Mouse (Mus musculus): ENCODE measurements around the gene Bcl2l15. TPM values are rescaled to one million over a fixed set of nuclear protein-coding genes. Genes with fewer than 3 reads are reported as not detected.
"Not testable (repeated sequence)": the region's sequence is repeated elsewhere in the genome, so short reads cannot be mapped to it uniquely, and the experiment has no call there.

The Bcl2l15 gene
- not detected for total RNA-seq (2021)
- long read RNA-seq, experiment 1 = 0 reads
- long read RNA-seq, experiment 2 = 0 reads

DNA sequence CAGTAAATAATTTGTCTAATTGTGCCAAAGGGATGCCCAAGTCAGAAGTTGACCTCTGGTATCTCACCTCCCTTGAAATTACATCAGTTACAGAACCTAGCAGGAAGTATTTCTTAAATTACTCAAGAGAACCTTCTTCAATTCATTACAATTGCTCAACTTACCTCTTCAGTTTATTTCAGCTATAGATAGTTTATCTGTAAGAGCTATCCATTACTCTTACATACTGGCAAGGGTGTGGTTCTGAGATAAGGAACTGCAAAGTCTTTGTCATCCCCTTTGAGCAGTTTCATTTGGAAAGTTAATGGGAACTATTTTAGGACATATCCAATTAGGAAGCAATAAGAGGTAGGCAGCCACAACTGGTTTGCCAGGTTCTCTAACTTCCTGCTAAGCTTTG, at the start of gene Bcl2l15:
TSS of gene Bcl2l15 (plus strand) at position 176 of the 400 bp plus-strand sequence.
- DNase-seq (ENCODE audit: low spot score in 2 of 2) = no peak

GRCm38 (mm10) chr3:103782844-103783609, 49.4 kb upstream of the Bcl2l15 start:
- DNase-seq (ENCODE audit: low spot score in 2 of 2) = no peak

GRCm38 (mm10) chr3:103787225-103787624, 45.2 kb upstream of the Bcl2l15 start:
- DNase-seq (ENCODE audit: low spot score in 2 of 2) = no peak

GRCm38 (mm10) chr3:103789096-103789495, 43.3 kb upstream of the Bcl2l15 start:
- DNase-seq (ENCODE audit: low spot score in 2 of 2) = no peak

- peak in 1 of 2 experiments; percentile 31 for DNase-seq (ENCODE audit: low spot score in 2 of 2)
These were observed 42.5 kb upstream of the Bcl2l15 start for GRCm38 (mm10) chr3:103789891-103790345.

GRCm38 (mm10) chr3:103790346-103791145, 41.9 kb upstream of the Bcl2l15 start:
- no peak for DNase-seq (ENCODE audit: low spot score in 2 of 2)

GRCm38 (mm10) chr3:103791230-103792110, 40.9 kb upstream of the Bcl2l15 start, which contains the start of gene Hipk1:
TSS of gene Hipk1 (minus strand) at chr3:103791563.
- peak; percentile 91 for DNase-seq (ENCODE audit: low spot score in 2 of 2)

- DNase-seq (ENCODE audit: low spot score in 2 of 2) = not testable (repeated sequence)
These were observed 40.3 kb upstream of the Bcl2l15 start for GRCm38 (mm10) chr3:103792111-103792406.

GRCm38 (mm10) chr3:103792566-103792965, 39.8 kb upstream of the Bcl2l15 start:
- no peak for DNase-seq (ENCODE audit: low spot score in 2 of 2)

GRCm38 (mm10) chr3:103796389-103796788, 36.0 kb upstream of the Bcl2l15 start:
- DNase-seq (ENCODE audit: low spot score in 2 of 2) = no peak

GRCm38 (mm10) chr3:103799507-103799906, 32.9 kb upstream of the Bcl2l15 start:
- DNase-seq (ENCODE audit: low spot score in 2 of 2) = no peak

DNA sequence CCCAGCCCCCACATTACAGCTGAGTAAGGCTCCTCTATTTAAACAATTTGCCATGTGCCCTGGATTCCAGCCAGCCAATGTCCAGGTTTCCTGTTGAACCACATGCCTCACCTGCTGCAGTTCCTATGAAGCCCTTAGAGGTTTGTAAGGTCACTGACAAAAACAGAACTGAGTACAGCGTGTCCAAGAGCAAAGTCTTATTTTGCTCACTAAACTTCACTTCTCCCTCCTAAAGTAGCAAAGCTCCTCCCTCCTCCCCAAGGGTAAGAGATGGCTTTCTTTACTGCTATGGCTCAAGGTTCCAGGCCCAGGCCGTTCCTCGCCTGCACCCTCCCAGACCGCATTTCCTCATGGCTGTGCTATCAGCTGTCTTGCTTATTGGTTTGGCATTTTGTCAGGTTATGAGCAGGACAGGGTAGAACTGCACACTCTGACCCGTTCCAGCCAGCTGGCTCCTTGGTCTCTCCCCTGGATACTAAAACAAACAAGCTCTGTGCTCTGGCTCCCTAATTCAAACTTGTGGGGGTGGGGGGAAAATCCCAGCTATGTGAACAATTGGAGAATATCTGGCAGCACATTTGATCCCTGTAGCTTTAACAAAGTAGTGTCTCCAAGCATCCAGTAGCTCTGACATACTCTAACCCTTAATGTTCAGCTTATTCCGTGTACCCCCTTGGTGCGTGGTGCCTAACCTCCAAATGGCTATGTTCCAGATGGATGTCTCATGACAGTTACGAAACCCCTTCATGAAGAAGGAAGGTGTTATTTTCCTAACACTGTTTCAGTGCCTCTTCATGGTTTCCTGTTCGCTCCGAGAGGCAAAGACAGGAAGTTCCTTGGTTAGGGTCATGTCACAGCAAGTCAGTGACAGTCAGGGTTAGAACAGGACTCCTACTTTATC, 30.5 kb upstream of the Bcl2l15 start:
- DNase-seq (ENCODE audit: low spot score in 2 of 2) = peak; percentile 49 to 52

GRCm38 (mm10) chr3:103802861-103803260, 29.5 kb upstream of the Bcl2l15 start:
- no peak for DNase-seq (ENCODE audit: low spot score in 2 of 2)

DNA sequence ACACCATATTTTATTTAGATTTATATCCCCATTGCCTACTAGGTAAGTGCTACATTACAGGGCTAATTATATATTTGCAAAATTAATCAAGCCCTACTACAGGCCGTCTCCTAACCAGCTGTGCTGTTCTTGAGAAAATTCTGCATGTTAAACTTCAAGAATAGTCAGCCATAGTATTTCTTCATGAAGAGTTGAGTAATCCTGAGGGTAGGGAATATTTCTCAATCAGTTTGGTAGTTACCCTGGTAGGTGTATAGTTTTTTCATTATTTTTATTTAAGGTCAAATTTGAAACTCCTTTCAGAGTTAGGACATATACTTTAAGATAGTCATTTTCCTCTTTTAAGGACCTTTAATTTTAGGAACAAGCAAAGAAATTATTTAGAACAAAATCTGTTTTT, 26.7 kb upstream of the Bcl2l15 start:
- no peak for DNase-seq (ENCODE audit: low spot score in 2 of 2)

DNA sequence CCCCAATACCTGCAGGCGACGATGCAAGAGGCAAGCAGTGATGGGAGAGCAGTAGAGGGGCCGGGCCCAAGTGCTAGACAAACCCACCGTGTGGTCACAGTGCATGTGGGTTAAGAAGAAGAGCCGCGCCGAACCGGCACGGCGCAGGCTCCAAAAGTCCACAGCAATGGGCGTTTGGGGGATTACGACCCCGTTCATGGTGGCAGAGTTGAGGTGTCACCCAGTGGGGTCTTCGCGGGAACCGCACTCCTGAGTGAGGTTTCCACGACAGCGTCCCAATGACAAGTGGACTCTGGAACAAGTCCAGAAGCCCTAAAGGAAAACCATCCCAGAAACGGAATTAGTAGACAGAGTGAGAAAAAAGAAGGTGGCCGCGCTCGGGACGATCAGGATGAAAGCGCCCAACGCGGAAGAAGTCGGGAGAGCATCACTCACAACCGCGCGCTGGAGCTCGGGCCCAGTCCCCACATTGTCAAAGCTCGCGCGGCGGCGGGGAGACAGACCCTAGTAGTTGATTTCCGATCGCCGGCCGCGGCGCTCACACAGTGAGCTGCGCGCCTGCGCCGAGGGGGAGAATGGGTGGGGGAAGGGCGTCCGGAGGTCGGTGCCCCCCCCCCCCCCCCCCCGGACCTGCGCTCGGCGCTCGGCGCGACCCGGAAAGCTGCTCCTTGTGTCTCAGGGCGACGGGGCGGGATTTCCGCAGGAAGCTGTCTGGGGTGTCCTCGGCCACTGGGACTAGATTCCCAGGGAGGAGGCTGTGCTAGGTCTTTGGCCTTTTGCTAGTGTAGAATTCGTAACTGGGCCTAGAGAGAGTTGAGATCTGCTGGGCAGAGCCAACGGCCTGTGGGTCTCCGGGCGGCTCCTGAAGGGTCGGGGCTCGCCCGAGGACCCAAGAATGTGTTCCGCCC, 23.3 kb upstream of the Bcl2l15 start, which contains the start of the genes Dclre1b, Ap4b1 and Gm43064:
TSS of gene Dclre1b (minus strand) at position 554 of the 908 bp plus-strand sequence.
TSS of gene Ap4b1 (plus strand) at position 630 of the 908 bp plus-strand sequence.
TSS of gene Gm43064 (plus strand) at position 683 of the 908 bp plus-strand sequence.
- DNase-seq (ENCODE audit: low spot score in 2 of 2) = peak; percentile 88 to 90

DNA sequence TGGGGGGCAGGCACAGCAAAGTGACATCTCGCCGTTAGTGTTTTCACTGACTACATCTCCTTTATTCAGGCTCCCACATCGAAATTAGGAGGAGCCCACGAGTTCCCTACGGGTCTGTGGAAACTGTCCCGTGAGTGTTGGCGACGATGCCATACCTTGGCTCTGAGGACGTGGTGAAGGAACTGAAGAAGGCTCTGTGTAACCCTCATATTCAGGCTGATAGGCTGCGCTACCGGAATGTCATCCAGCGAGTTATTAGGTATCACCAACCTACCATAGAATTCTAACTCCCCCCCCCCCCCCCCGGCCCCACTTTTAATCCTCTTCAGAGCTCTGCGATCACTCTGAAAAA, 22.6 kb upstream of the Bcl2l15 start:
- no peak for DNase-seq (ENCODE audit: low spot score in 2 of 2)

DNA sequence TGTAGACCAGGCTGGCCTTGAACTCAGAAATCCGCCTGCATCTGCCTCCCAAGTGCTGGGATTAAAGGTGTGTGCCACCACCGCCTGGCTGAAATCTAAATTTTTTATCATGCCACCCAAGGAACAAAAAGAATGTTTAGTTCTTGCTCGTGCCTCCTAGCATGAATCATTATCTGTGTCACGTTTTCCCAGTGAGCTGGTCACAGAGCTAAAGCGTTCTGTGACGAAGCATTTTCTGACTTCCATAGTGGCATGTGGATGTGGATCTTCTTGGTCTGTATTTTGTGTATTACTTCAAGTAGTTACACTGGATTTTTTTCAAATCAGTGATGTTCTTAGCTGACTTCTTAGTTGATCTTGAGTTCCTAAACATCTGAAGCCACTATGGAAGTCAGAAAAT, 21.4 kb upstream of the Bcl2l15 start:
- no peak for DNase-seq (ENCODE audit: low spot score in 2 of 2)

DNA sequence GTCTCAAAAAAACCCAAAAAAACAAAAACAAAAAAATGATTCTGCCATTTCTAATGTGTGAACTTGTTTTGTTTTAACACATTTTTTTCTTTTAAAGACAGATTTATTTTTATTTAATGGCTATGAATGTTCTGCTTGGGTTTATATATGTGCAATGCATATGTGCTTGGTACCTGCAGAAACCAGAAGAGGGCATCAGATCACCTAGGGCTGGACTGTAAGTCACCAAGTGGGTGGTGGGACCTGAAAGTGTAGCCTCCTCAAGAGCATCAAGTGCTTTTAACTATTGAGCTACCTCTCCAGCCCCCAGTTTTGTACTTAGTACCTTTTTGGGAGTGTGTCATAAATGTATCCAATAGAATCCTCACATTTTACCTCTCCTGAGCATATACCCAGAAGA, 4.9 kb upstream of the Bcl2l15 start:
- no peak for DNase-seq (ENCODE audit: low spot score in 2 of 2)

- no peak for DNase-seq (ENCODE audit: low spot score in 2 of 2)
These were observed 3.4 kb upstream of the Bcl2l15 start for GRCm38 (mm10) chr3:103829036-103829435.
